Mouse (Mus musculus) cerebellum, adult 2 months (tissue): ENCODE measurements around the gene Ndufc1.

ENCODE experiments used
- CTCF ChIP-seq: fragments of 200-500 bp; IDR thresholded peaks from 2 replicates; pipeline ENCODE4 v1.5.1; 2011; ENCODE audit warnings: low read depth, mild to moderate bottlenecking, control low read depth, low read length, moderate library complexity, borderline replicate concordance; ENCODE audit not compliant: insufficient read depth
- POLR2A ChIP-seq: fragments of 200-500 bp; IDR thresholded peaks from 2 replicates; pipeline ENCODE4 v1.6.1; 2011; ENCODE audit warnings: low read length, control low read depth, borderline replicate concordance; ENCODE audit not compliant: insufficient read depth

GRCm38 (mm10) chr3:51417135-51417458 is 8.3 kb upstream of the Ndufc1 start:
- TF ChIP-seq CTCF (no peak), POLR2A (no peak)
